Mouse (Mus musculus): ENCODE measurements at regions not wholly inside any gene's neighbourhood (a gene's known extent, or its start where the extent isn't known, plus 50 kb on each side); places are given as distances from the start of the nearest gene placed in this dataset.
"Not testable (repeated sequence)": the region's sequence is repeated elsewhere in the genome, so short reads cannot be mapped to it uniquely, and the experiment has no call there.

DNA sequence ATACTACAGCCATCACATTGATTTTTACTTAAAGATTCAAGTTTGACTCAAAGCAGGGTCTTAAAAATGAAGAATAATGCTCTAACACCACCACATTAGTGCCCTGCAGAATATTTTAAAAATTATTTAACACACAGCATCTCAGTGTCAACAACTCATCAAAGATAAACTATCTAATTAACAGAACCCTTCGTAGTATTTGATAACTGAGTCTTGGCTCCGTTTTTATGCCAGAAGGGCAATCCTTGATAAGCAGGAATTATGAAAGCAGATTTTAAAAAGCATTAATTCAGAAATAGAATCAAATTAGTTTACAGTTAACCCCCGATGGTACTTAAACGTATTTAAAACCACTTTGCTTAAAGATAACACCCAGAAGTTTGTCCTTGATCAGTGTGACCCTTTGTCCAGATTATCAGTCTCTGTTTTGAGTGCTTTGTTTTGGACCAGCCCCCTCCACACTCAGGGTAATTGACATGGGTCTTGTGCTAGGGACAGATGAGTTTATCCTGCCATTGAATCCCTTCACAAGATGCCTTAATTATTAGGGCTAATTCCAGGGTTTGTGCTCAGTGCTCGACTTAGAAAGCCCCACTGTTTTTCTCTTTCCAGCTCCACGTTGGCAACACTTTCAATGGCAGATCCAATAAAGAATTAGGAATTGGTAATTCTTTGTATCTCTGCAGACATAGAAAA, 69.4 kb upstream of the Dph6 start:
- H3K4me3 ChIP-seq (ENCODE audit: insufficient read depth, low read length) = no peak overlapping the region
- H3K4me1 ChIP-seq (ENCODE audit: control insufficient read depth, insufficient read depth, low read length) = no peaks in the 10 kb centered on the region
- TF ChIP-seq CTCF (IDR thresholded peaks at IDR 0.05; ENCODE audit: low read depth, low read length) (no peak), POLR2A (IDR thresholded peaks at IDR 0.05; ENCODE audit: borderline replicate concordance, low read depth, low read length) (no peak)
- H3K27ac ChIP-seq (ENCODE audit: insufficient read depth, low read depth, low read length) = no peak overlapping the region

DNA sequence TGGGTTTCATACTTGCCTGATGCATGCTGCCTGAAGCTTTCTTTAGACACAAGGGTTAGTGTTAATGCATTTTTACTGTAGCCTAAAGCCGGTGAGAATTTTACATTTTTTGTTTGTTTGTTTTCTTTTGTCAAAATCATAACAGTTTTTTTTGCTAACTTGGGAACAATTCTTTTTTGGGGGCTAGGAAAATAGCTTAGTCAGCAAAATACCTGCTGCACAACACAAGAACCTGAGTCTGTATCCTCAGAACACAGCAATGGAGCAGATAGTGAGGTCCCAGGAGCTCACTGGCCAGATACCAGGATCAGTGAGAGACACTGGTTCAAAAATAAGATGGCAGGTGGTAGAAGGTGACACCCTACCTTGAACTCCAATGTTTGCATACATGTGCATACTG, 72.4 kb upstream of the Dph6 start:
- TF ChIP-seq POLR2A (IDR thresholded peaks at IDR 0.05; ENCODE audit: borderline replicate concordance, low read depth, low read length) (no peak), CTCF (IDR thresholded peaks at IDR 0.05; ENCODE audit: low read depth, low read length) (no peak)

GRCm38 (mm10) chr2:114734861-114735569, 80.3 kb upstream of the Dph6 start:
- H3K4me3 ChIP-seq (ENCODE audit: insufficient read depth, low read length) = no peak overlapping the region
- TF ChIP-seq CTCF (IDR thresholded peaks at IDR 0.05; ENCODE audit: low read depth, low read length) = no peak
- TF ChIP-seq POLR2A (IDR thresholded peaks at IDR 0.05; ENCODE audit: borderline replicate concordance, low read depth, low read length) = no peak
- H3K27ac ChIP-seq (ENCODE audit: insufficient read depth, low read depth, low read length) = no peak overlapping the region
- no peaks in the 10 kb centered on the region for H3K4me1 ChIP-seq (ENCODE audit: control insufficient read depth, insufficient read depth, low read length)

More for the DNA sequence above, 72.4 kb upstream of the Dph6 start:
- Histone ChIP-seq H3K4me3 (ENCODE audit: insufficient read depth, low read length) (no peak overlapping the region), H3K4me1 (ENCODE audit: control insufficient read depth, insufficient read depth, low read length) (no peaks in the 10 kb centered on the region), H3K27ac (ENCODE audit: insufficient read depth, low read depth, low read length) (no peak overlapping the region)

DNA sequence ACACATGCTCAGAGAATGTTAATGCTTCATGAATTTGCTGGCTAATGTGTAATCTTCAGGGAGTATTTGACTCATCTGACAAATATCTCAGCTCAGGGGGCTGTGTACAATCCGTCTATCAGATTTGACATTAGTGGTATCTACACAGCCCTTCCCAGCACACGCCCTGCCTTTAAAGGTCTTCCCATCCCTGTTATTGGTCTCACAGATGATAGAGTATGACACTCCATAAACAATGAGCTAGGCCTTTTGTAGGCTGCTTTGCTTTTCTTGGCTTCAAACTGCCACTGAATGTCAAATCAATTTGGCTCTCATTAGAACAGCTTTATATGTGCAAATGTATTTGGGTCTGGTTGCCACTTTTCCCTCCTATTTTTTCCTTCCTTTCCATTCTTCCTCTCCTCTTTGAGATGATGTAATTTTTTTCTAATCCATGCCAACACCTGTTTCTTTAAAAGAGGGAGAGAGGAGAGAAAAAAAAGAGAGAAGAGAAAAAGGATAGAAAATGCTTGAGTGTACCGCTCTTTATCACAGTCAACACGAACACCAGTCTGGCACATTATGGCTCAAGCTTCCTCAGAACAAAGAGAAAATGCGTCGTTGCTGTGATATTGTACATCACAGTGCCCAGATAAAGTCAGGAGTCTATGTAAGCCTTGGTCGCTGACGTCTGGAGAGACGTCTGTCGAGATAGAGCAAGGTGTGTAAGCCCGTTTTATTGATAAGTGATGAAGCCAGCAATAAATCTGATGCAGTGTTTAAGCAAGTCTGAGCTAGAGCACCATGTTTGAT, 84.9 kb upstream of the Dph6 start:
- no peak overlapping the region for H3K4me3 ChIP-seq (ENCODE audit: insufficient read depth, low read length)
- H3K27ac ChIP-seq (ENCODE audit: insufficient read depth, low read depth, low read length) = no peak overlapping the region
- TF ChIP-seq CTCF (IDR thresholded peaks at IDR 0.05; ENCODE audit: low read depth, low read length) = no peak
- TF ChIP-seq POLR2A (IDR thresholded peaks at IDR 0.05; ENCODE audit: borderline replicate concordance, low read depth, low read length) = no peak
- H3K4me1 ChIP-seq (ENCODE audit: control insufficient read depth, insufficient read depth, low read length) = no peaks in the 10 kb centered on the region

DNA sequence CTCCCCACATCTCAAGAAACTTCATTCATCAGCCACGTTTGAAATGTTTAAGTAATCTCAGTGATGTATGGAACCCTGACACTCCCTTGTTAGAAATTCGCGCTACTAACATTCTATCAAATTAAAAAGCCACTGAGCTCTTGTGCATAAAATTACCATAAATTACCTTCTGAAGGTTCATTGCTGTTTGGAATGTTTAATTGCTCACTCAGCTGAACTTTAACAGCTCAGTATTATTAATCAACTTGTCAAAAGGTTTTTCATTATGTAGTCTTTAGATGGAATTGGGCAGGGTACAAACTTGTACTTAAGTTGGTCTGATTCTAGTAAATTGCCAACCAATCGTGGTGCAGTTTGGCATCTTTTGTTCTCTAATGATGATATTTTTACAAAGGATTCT, 108.5 kb upstream of the Dph6 start:
- no peak for TF ChIP-seq CTCF (IDR thresholded peaks at IDR 0.05; ENCODE audit: low read depth, low read length)
- no peak for TF ChIP-seq POLR2A (IDR thresholded peaks at IDR 0.05; ENCODE audit: borderline replicate concordance, low read depth, low read length)
- H3K4me3 ChIP-seq (ENCODE audit: insufficient read depth, low read length) = no peak overlapping the region
- no peaks in the 10 kb centered on the region for H3K4me1 ChIP-seq (ENCODE audit: control insufficient read depth, insufficient read depth, low read length)
- H3K27ac ChIP-seq (ENCODE audit: insufficient read depth, low read depth, low read length) = no peak overlapping the region

DNA sequence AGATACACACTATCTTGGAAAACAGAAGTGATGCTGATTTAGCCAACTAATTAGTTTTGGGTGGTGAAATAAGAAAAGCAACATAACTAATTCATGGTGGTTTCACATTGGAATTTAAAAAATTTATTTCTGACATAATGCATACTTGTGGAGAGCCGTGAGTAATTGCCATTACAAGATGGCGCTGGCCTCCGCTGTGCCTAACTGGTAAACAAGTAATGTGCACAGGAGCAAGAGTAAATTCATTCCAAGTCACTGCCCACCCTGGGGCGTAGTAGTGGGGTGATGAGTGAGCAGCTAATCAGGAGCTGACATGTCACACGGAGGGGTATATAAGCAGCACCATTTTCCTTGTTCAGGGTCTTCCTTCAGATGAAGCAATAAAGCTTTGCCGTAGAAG, 119.0 kb upstream of the Dph6 start:
- H3K4me1 ChIP-seq (ENCODE audit: control insufficient read depth, insufficient read depth, low read length) = not testable (repeated sequence)

GRCm38 (mm10) chr2:114774278-114774677, 119.5 kb upstream of the Dph6 start:
- H3K27ac ChIP-seq (ENCODE audit: insufficient read depth, low read depth, low read length) = no peak overlapping the region
- H3K4me1 ChIP-seq (ENCODE audit: control insufficient read depth, insufficient read depth, low read length) = no peaks in the 10 kb centered on the region
- H3K4me3 ChIP-seq (ENCODE audit: insufficient read depth, low read length) = no peak overlapping the region
- TF ChIP-seq POLR2A (IDR thresholded peaks at IDR 0.05; ENCODE audit: borderline replicate concordance, low read depth, low read length) (no peak), CTCF (IDR thresholded peaks at IDR 0.05; ENCODE audit: low read depth, low read length) (no peak)

More for the DNA sequence above, 119.0 kb upstream of the Dph6 start:
- H3K27ac ChIP-seq (ENCODE audit: insufficient read depth, low read depth, low read length); H3K4me3 ChIP-seq (ENCODE audit: insufficient read depth, low read length): not testable (repeated sequence)

- Histone ChIP-seq H3K27ac (ENCODE audit: insufficient read depth, low read depth, low read length) (no peak overlapping the region), H3K4me1 (ENCODE audit: control insufficient read depth, insufficient read depth, low read length) (no peaks in the 10 kb centered on the region), H3K4me3 (ENCODE audit: insufficient read depth, low read length) (no peak overlapping the region)
- TF ChIP-seq CTCF (IDR thresholded peaks at IDR 0.05; ENCODE audit: low read depth, low read length) (no peak), POLR2A (IDR thresholded peaks at IDR 0.05; ENCODE audit: borderline replicate concordance, low read depth, low read length) (no peak)
Measured at GRCm38 (mm10) chr2:114775532-114775931, 120.8 kb upstream of the Dph6 start.

GRCm38 (mm10) chr2:114776176-114776575, 121.4 kb upstream of the Dph6 start:
- TF ChIP-seq POLR2A (IDR thresholded peaks at IDR 0.05; ENCODE audit: borderline replicate concordance, low read depth, low read length) = no peak
- TF ChIP-seq CTCF (IDR thresholded peaks at IDR 0.05; ENCODE audit: low read depth, low read length) = no peak
- Histone ChIP-seq H3K4me3 (ENCODE audit: insufficient read depth, low read length) (no peak overlapping the region), H3K4me1 (ENCODE audit: control insufficient read depth, insufficient read depth, low read length) (no peaks in the 10 kb centered on the region), H3K27ac (ENCODE audit: insufficient read depth, low read depth, low read length) (no peak overlapping the region)

DNA sequence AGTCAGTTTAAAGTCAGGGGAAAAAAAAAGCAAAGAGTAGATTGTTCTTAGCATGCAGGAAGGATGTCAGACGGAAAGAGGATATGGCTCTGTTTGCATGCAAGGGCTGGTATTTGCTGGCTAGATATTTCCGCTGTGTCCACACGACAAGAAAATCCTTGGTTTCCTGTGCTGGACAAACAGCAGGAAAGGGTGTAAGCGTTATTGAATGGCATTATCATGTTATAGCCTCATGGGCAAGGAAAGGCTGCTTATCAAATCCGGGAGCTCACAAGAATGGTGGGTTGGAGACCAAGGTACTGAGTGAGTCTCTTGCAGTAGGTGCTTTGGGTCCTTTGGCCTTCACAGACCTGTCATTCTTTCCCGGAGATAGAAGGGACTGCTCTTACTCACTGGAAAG, 127.7 kb upstream of the Dph6 start:
- H3K27ac ChIP-seq (ENCODE audit: insufficient read depth, low read depth, low read length) = no peak overlapping the region
- H3K4me1 ChIP-seq (ENCODE audit: control insufficient read depth, insufficient read depth, low read length) = no peaks in the 10 kb centered on the region
- H3K4me3 ChIP-seq (ENCODE audit: insufficient read depth, low read length) = no peak overlapping the region
- TF ChIP-seq CTCF (IDR thresholded peaks at IDR 0.05; ENCODE audit: low read depth, low read length) = no peak
- TF ChIP-seq POLR2A (IDR thresholded peaks at IDR 0.05; ENCODE audit: borderline replicate concordance, low read depth, low read length) = no peak
